Mouse (Mus musculus): Measurements from ENCODE around the gene Trim67. TPM values are rescaled to one million over a fixed set of nuclear protein-coding genes. Genes with fewer than 3 reads are reported as not detected.

Gene Trim67
- 31.1 and 31.9 TPM in 2 replicates for polyA plus RNA-seq (2014; fragmentation: Nextera tagmentation; extraction: Ambion mirVana)

DNA sequence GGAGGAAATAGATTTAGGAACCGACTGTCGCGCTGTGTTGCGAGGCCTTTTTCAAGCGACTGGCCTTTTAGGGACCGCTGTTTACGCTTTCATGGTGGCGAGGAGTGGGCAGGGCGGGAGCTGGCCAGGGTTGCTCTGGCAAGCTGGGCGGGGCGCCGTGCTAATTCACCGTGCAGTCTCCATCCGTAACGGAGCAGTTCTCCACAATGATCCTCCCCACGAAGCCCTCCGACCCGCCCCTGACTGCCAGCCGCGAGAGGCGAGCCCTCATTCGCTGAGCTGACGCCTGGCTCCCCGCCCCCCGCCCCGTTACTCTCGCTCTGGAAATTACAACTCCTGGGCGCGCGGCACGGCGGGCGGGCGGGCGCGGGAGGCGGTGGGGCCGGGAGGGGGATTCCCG, at the start of gene Trim67:
Gene Trim67 (plus strand): TSS at position 385 of the 400 bp plus-strand sequence.
- Histone ChIP-seq H3K4me2 (ENCODE audit: low read length) (peak within 1 kb of the TSS; percentile 68), H3K9me3 (ENCODE audit: control insufficient read depth, low read length) (no peaks in the 10 kb centered on the region), H3K27me3 (ENCODE audit: control insufficient read depth, insufficient read depth, low read length) (peaks cover 17% of the 10 kb centered on the region; the same call in 1 of the 2 replicates), H3K4me3 (replicated peaks; ENCODE audit: low read depth, low read length) (peak within 1 kb of the TSS; percentile 83), H3K4me1 (ENCODE audit: control insufficient read depth, insufficient read depth, low read length) (peaks cover 41% of the 10 kb centered on the region), H3K36me3 (ENCODE audit: control insufficient read depth, insufficient read depth, low read length) (no peaks in the 10 kb centered on the region), H3K27ac (replicated peaks; ENCODE audit: low read depth, low read length) (peak within 1 kb of the TSS; percentile 97), H3K9ac (replicated peaks; ENCODE audit: low read length) (peak within 1 kb of the TSS; percentile 84)
- peak; percentile 92 for ATAC-seq (ENCODE audit: low FRiP score, low TSS enrichment)
- peak; percentile 96 for DNase-seq
- under 1% methylated on average over 34 of the region's 39 CpGs for WGBS

DNA sequence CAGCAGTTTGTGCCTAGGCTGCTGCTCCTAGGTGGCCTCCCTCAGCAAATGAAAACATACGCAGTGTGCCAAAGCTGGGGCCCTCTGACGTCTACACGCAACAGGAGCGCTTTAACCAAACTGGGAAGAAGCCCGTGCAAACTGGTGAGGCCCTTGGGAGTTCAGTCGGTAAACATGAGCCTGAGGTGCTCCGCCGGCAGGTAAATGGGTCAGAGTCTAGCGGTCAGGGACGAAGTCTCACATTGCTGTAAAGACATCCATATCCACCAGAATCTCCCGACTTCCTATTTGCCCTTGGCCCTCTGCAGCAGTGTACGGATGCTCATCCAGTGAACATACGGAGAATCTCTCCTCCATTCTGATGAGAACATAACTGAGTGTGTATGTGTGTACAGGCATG, 46.2 kb upstream of the Trim67 start:
- Histone ChIP-seq H3K4me1 (ENCODE audit: control insufficient read depth, insufficient read depth, low read length) (peaks cover 10% of the 10 kb centered on the region; the same call in 1 of the 2 replicates), H3K4me3 (replicated peaks; ENCODE audit: low read depth, low read length) (no peak overlapping the region), H3K9me3 (ENCODE audit: control insufficient read depth, low read length) (no peaks in the 10 kb centered on the region), H3K36me3 (ENCODE audit: control insufficient read depth, insufficient read depth, low read length) (no peaks in the 10 kb centered on the region), H3K27me3 (ENCODE audit: control insufficient read depth, insufficient read depth, low read length) (peaks cover 24% of the 10 kb centered on the region), H3K4me2 (ENCODE audit: low read length) (no peak overlapping the region), H3K9ac (replicated peaks; ENCODE audit: low read length) (no peak overlapping the region), H3K27ac (replicated peaks; ENCODE audit: low read depth, low read length) (no peak overlapping the region)
- DNase-seq: no peak
- 76% methylated on average over 13 of the region's 13 CpGs for WGBS
- no peak for ATAC-seq (ENCODE audit: low FRiP score, low TSS enrichment)

DNA sequence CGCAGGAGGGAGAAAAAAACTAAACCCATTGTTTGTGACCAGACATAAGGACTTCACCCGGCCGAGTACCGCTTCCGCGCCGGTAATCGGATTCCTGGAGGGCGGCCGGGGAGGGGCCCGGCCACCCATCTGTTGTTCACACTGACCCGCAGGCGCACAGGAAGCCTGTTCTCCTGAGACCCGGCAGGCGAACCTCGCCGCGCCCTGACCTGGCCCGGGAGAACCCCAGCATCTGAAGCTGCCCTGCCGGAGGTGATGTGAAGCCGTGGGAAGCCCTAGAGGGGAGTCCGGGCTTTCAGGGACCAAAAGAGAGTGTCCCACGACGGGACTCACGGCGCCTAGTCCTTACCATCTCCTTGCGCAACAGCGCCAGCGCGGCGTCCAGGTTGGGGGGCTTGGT, 41.7 kb upstream of the Trim67 start:
- peak overlapping the region; percentile 42; the same call in 1 of the 2 replicates for H3K9ac ChIP-seq (replicated peaks; ENCODE audit: low read length)
- no peaks in the 10 kb centered on the region for H3K9me3 ChIP-seq (ENCODE audit: control insufficient read depth, low read length)
- H3K4me2 ChIP-seq (ENCODE audit: low read length): peak overlapping the region; percentile 65
- H3K27ac ChIP-seq (replicated peaks; ENCODE audit: low read depth, low read length): no peak overlapping the region
- H3K4me1 ChIP-seq (ENCODE audit: control insufficient read depth, insufficient read depth, low read length): peaks cover 10% of the 10 kb centered on the region; the same call in 1 of the 2 replicates
- peak overlapping the region; percentile 38 for H3K4me3 ChIP-seq (replicated peaks; ENCODE audit: low read depth, low read length)
- H3K36me3 ChIP-seq (ENCODE audit: control insufficient read depth, insufficient read depth, low read length): no peaks in the 10 kb centered on the region
- no peak for ATAC-seq (ENCODE audit: low FRiP score, low TSS enrichment)
- DNase-seq: no peak
- WGBS: under 1% methylated on average over 31 of the region's 31 CpGs
- H3K27me3 ChIP-seq (ENCODE audit: control insufficient read depth, insufficient read depth, low read length): peaks cover 40% of the 10 kb centered on the region

DNA sequence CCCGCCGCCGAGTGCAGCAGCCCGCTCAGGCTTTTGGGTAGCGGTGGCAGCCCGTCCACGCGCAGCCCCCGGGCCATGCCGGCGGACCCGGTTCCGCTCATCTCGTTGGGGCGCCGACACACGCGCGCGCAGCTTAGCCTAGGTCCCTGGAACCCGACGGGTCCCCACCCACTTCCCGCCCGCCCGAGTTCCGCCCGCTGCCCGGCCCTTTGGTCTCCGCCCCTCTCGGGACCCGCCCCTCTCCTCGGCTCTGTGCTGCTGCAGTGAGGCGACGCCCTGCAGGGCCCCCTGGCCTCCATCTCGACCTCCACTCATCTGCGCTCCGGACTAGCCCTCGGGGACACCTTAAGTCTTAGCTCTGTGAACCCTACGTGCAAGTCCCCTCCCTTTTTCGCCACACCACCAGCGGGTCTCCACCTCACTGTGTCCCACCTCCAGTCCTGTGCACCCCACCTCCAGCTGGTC, 41.2 kb upstream of the Trim67 start, which contains the start of gene Fam89a:
Gene Fam89a (minus strand): TSS at position 124 of the 465 bp plus-strand sequence.
- peaks cover 40% of the 10 kb centered on the region for H3K27me3 ChIP-seq (ENCODE audit: control insufficient read depth, insufficient read depth, low read length)
- no peak for DNase-seq

DNA sequence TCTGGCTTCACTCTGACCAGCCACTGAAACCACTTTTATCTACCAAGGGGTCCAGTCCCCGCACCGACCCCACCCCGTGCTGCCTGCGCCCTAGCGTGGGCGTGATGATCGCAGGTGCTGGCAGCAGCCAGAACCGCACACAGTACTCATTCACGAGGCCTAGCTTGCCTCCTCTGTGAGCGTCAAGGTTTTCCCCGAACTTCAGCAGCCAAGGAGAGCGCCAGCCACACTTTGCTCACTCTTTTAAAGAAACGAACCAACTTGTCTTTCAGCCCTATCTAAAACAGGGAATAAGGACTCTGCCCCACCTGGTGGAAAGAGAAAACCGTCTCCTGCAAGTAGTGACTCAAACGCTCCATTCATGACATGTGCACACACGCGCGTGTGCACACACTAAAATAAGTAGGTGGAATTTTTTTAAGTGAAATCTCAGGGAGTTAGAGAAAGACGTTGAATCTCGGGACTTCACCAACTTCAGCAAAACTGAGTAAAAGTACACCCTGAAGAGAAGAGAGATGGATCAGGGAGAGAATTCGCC, 40.5 kb upstream of the Trim67 start:
- Histone ChIP-seq H3K27ac (replicated peaks; ENCODE audit: low read depth, low read length) (no peak overlapping the region), H3K4me2 (ENCODE audit: low read length) (no peak overlapping the region), H3K36me3 (ENCODE audit: control insufficient read depth, insufficient read depth, low read length) (no peaks in the 10 kb centered on the region), H3K9me3 (ENCODE audit: control insufficient read depth, low read length) (no peaks in the 10 kb centered on the region), H3K4me3 (replicated peaks; ENCODE audit: low read depth, low read length) (no peak overlapping the region), H3K9ac (replicated peaks; ENCODE audit: low read length) (no peak overlapping the region), H3K4me1 (ENCODE audit: control insufficient read depth, insufficient read depth, low read length) (peaks cover 10% of the 10 kb centered on the region; the same call in 1 of the 2 replicates), H3K27me3 (ENCODE audit: control insufficient read depth, insufficient read depth, low read length) (peaks cover 40% of the 10 kb centered on the region)
- no peak for DNase-seq
- ATAC-seq (ENCODE audit: low FRiP score, low TSS enrichment): no peak
- WGBS: 33% methylated on average over 21 of the region's 21 CpGs

More for the DNA sequence above, 41.2 kb upstream of the Trim67 start, which contains the start of gene Fam89a:
- ATAC-seq (ENCODE audit: low FRiP score, low TSS enrichment): no peak
- Histone ChIP-seq H3K4me3 (replicated peaks; ENCODE audit: low read depth, low read length) (peak within 1 kb of the TSS; percentile 38), H3K9ac (replicated peaks; ENCODE audit: low read length) (peak within 1 kb of the TSS; percentile 42; the same call in 1 of the 2 replicates), H3K27ac (replicated peaks; ENCODE audit: low read depth, low read length) (no peak within 1 kb of the TSS), H3K4me2 (ENCODE audit: low read length) (peak within 1 kb of the TSS; percentile 65), H3K36me3 (ENCODE audit: control insufficient read depth, insufficient read depth, low read length) (no peaks in the 10 kb centered on the region), H3K9me3 (ENCODE audit: control insufficient read depth, low read length) (no peaks in the 10 kb centered on the region), H3K4me1 (ENCODE audit: control insufficient read depth, insufficient read depth, low read length) (peaks cover 10% of the 10 kb centered on the region; the same call in 1 of the 2 replicates)
- under 1% methylated on average over 41 of the region's 41 CpGs for WGBS

DNA sequence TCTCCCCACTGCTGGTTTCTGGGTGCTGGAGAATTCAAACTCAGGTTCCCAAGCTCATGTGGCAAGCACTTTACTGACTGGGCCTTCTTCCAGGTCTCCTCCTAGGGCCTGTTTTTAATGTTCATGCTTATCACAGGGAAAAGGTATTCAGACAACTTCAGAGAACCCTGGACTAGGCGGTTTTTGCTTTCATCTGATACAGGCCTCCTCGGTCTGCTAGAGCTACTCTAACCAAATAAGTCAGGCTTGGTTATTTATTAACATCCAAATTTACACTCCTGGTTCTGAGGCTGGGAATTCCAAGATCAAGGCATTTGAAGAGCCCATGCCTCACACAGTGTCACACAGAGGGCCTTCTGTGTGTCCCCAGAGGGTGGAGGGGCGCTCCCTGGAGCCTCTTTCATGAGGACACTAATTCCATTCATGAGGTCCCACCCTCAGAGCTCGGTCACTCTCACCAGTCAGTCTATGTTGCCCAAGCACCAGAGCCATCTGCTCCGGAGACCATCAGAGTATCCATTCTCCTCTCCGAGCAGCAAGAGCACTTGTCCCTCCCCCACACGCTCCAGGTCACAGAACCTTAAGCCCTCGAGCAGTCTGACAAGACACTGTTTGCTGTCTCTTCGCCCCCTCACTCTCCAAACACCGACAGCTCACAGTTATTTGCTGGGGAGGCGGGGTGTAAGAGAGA, 38.6 kb upstream of the Trim67 start:
- Histone ChIP-seq H3K4me1 (ENCODE audit: control insufficient read depth, insufficient read depth, low read length) (peaks cover 10% of the 10 kb centered on the region; the same call in 1 of the 2 replicates), H3K27me3 (ENCODE audit: control insufficient read depth, insufficient read depth, low read length) (peaks cover 40% of the 10 kb centered on the region), H3K9ac (replicated peaks; ENCODE audit: low read length) (no peak overlapping the region), H3K9me3 (ENCODE audit: control insufficient read depth, low read length) (no peaks in the 10 kb centered on the region), H3K27ac (replicated peaks; ENCODE audit: low read depth, low read length) (no peak overlapping the region), H3K4me3 (replicated peaks; ENCODE audit: low read depth, low read length) (no peak overlapping the region), H3K36me3 (ENCODE audit: control insufficient read depth, insufficient read depth, low read length) (no peaks in the 10 kb centered on the region), H3K4me2 (ENCODE audit: low read length) (no peak overlapping the region)
- peak; percentile 19 for DNase-seq
- 19% methylated on average over 11 of the region's 11 CpGs for WGBS
- ATAC-seq (ENCODE audit: low FRiP score, low TSS enrichment): no peak

DNA sequence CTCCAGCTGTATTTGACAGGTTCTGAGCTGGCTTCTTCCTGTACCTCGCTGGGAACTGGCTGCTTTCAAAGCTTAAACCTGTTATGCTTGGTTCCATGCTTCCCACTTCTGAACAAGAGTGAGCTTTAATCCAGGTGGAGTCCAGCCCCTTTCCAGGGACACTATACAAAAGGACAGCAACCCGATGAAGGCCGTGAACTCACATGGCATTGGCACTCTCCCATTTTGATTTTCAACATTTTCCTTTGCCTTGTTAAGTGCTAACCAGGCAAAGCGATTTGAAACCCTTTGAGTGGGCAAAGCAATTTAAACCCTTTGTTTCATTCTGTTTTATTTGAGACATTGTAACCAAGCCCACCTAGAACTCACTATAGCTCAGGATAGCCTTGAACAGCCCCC, 38.1 kb upstream of the Trim67 start:
- peaks cover 34% of the 10 kb centered on the region for H3K27me3 ChIP-seq (ENCODE audit: control insufficient read depth, insufficient read depth, low read length)
- no peaks in the 10 kb centered on the region for H3K9me3 ChIP-seq (ENCODE audit: control insufficient read depth, low read length)
- H3K36me3 ChIP-seq (ENCODE audit: control insufficient read depth, insufficient read depth, low read length): no peaks in the 10 kb centered on the region
- ATAC-seq (ENCODE audit: low FRiP score, low TSS enrichment): no peak
- H3K4me3 ChIP-seq (replicated peaks; ENCODE audit: low read depth, low read length): no peak overlapping the region
- WGBS: 42% methylated on average over 4 of the region's 4 CpGs
- no peak overlapping the region for H3K27ac ChIP-seq (replicated peaks; ENCODE audit: low read depth, low read length)
- no peak overlapping the region for H3K4me2 ChIP-seq (ENCODE audit: low read length)
- peaks cover 10% of the 10 kb centered on the region; the same call in 1 of the 2 replicates for H3K4me1 ChIP-seq (ENCODE audit: control insufficient read depth, insufficient read depth, low read length)
- H3K9ac ChIP-seq (replicated peaks; ENCODE audit: low read length): no peak overlapping the region
- DNase-seq: no peak

DNA sequence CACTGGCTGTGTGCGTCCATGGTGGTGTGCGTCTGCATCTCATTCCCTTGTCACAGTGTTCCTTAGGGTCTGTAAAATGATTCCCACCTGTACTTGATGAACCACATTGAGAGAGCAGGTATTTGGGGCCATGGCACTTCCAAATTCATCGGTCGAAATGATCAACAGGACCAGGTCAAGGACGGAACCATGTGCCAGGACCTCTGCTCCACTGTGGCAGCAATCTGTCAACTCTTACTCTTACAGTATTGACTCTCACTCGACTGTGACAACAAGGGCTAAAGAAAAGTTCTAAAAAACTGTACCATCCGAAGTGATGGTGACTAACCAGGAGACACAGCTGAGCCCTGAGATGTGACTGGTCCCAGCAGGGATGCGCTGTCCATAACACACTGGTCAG, 37.4 kb upstream of the Trim67 start:
- H3K27me3 ChIP-seq (ENCODE audit: control insufficient read depth, insufficient read depth, low read length): peaks cover 27% of the 10 kb centered on the region
- H3K27ac ChIP-seq (replicated peaks; ENCODE audit: low read depth, low read length): no peak overlapping the region
- no peaks in the 10 kb centered on the region for H3K36me3 ChIP-seq (ENCODE audit: control insufficient read depth, insufficient read depth, low read length)
- H3K4me3 ChIP-seq (replicated peaks; ENCODE audit: low read depth, low read length): no peak overlapping the region
- peaks cover 10% of the 10 kb centered on the region; the same call in 1 of the 2 replicates for H3K4me1 ChIP-seq (ENCODE audit: control insufficient read depth, insufficient read depth, low read length)
- H3K9ac ChIP-seq (replicated peaks; ENCODE audit: low read length): no peak overlapping the region
- ATAC-seq (ENCODE audit: low FRiP score, low TSS enrichment): no peak
- WGBS: 85% methylated on average over 8 of the region's 8 CpGs
- no peaks in the 10 kb centered on the region for H3K9me3 ChIP-seq (ENCODE audit: control insufficient read depth, low read length)
- DNase-seq: no peak
- no peak overlapping the region for H3K4me2 ChIP-seq (ENCODE audit: low read length)

Measured in midbrain, embryonic 14.5 days (tissue).